Mouse (Mus musculus): ENCODE data around the gene Alkbh7. TPM values are rescaled to one million over a fixed set of nuclear protein-coding genes. Genes with fewer than 3 reads are reported as not detected.

The Alkbh7 gene
- polyA plus RNA-seq (2017; shearing (Covaris generic)), result 12.0 TPM

DNA sequence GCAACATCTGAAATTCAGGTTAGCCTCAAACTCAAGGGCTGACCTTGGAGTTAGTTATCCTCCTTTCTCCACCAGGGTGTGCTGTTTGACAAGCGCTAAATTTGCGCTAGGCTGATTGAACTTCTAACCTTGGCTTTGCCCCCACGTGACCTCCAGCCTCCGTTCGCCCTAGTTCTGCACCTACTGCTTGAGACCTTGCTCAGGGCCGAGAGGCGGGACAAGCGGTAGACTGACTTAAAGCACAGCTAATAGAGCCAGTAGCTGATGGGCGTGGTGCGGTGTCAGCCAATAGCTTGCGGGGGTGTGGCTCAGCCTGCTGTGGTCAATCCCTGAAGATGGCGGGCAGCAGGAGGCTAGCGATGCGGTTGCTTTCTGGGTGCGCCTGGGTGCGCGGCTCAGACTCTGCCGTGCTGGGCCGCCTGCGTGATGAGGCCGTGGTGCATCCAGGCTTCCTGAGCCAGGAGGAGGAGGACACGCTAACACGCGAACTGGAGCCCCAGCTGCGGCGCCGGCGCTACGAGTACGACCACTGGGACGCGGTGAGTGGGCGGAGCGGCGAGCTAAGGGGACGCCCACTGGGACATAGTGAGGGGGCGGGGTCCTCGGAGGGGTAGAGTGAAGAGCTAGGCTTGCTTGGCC is at the start of gene Alkbh7:
TSS of gene Alkbh7 (plus strand) at position 311 of the 639 bp plus-strand sequence.

DNA sequence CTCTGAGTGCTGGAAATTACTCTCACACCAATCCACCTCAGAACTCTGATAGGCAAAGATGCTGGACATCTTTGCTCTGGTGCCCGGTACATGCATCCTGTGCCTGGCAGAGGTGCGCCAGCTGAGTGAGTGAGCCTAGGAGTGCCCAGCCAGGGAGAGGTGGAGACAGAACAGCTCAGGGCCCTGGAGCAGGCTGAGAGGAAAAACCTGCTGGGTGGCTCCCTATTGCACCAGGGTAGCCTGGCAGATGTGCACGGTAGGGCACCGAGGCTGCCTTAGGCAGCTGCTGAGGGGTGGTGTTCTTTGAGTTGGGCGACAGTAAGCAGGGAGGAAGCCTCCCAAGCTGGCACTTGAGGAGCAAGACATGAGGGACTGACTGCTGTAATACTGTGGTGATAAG is 15.1 kb upstream of the Alkbh7 start, which contains the start of gene Acer1:
TSS of gene Acer1 (minus strand) at position 114 of the 400 bp plus-strand sequence.

DNA sequence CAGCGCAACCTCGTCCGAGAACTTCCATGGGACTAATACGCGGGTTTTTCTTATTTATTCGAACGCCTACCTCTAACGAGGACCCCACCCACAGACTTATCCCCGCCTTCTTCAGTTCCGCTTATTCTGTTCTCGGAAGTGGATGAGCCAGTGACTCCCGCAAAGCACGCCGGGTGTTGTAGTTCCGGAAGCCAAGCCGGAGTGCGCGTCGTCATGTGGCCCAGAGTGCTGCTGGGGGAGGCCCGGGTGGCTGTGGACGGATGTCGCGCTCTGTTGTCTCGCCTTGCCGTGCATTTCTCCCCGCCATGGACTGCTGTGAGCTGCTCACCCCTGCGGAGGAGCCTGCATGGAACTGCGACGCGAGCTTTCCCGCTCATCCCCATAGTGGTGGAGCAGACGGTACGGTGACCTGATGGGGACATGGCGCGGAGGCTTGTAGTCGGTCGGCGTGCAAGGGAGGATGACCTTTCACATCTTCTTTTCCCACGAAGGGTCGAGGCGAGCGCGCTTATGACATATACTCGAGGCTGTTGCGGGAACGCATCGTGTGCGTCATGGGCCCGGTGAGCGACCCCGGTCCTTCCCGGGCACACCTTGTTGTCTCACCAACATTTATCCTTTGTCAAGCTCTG is 6.9 kb upstream of the Alkbh7 start, which contains the start of gene Clpp:
TSS of gene Clpp (plus strand) at position 191 of the 632 bp plus-strand sequence.

DNA sequence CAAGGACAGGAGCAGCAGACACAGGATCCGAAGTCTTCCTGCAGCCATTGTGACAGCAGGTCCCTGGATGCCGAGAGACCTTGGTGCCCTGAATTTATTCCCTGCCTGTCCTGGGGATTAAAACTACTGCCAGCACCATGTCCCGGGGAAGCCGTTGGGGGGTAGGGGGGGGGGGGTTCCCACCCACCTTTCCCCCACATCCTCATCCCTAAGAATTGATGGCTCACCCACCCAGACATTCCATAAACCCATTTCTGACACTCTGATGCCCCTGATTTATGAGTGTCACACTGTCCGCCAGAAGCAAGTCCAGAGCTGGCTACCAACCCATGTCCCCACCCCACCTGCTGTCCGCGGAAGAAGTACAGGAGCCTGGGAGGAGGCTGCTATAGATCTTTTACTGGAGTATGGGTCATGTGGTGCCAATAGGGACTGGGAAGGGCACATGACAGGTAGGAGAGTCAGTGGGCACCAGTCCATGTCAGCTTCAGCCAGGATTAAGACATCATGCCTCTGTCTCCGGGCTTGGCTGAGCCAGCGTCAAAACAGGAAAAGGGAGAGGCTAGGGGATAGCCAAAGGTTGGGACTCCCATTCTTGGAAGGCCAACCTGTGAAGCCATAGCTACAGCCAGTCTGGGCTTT is 3.0 kb downstream of the Alkbh7 start, which contains the start of gene Pspn:
TSS of gene Pspn (minus strand) at position 51 of the 642 bp plus-strand sequence.

DNA sequence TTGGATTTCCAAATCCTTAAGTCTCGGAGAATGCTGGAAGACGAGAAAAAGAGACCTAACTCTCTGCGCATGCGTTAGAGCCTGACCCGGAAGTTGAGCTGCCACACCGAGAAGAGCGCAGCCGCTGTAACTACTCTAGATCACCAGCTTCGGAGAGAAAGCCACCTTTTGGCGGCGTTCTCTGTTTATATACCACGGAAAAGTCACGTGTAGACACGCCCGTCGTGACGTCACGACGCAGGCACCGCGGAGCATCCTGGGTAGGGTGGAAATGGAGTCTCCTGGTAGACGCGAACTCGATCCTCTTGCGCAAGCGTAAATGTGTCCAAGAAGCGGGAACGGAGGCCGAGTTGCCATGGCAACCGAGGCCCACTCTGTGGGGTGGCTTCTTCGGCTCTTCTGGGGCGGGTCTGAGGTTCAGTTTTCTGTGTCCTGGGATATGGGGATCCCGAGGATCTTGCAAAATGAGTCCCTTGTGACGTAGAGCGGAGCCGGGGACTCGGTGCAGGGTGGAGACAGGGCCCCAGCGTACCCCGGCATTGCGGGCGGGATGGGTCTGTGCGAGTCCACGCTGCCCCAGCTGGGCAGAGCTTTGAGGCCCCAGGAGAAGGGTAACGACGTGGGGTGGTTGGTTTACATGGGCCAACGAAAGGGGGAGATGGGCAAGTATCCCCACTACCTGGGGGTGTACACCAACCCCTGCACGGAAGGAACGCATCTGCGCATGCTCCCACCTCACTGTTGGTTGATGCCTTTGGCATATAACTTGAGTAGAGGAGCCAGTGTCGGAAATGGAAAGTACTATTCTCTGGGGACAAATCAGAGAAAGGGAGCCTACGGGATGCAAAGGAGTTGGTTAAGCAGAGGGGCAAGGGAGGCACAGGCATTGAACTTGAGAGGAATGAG is 14.3 kb downstream of the Alkbh7 start, which contains the start of the genes Gtf2f1 and Gm17949:
TSS of gene Gtf2f1 (minus strand) at position 53 of the 906 bp plus-strand sequence.
TSS of gene Gm17949 (plus strand) at position 234 of the 906 bp plus-strand sequence.

DNA sequence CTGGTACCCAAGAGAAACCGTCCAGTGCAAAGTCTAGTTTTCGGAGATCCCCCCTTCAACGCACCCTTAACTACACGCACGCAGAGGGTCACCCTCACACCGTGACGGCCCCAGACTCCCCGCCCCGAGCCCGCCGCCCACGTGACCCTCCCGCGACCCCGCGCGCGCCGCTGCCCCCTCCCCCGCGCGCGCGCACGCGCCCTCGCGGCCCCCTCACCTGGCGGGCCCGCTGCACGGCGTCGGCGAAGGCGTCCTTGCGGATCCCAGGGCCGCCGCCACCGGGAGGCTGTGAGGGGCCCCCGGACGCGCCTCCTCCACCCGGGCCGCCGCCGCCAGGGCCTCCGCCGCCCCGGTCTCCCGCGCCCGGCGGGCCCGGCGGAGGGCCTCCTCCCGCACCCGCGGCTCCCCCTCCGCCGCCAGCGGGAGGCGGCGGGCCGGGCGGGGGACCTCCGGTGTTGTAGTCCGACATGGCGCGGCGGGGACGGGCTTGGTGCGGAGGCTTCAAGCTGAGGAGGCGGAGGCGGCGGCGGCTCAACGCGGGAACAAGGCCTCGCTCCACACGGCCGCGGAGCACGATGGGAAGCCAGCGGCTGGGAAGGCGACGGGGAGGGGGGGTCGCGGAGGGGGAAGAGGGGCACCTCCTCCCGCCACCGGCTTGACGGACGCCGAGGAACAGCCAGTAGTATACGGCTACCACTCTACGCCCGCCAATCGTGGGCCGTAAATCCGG is 34.0 kb downstream of the Alkbh7 start, which contains the start of gene Khsrp:
TSS of gene Khsrp (minus strand) at position 592 of the 730 bp plus-strand sequence.

DNA sequence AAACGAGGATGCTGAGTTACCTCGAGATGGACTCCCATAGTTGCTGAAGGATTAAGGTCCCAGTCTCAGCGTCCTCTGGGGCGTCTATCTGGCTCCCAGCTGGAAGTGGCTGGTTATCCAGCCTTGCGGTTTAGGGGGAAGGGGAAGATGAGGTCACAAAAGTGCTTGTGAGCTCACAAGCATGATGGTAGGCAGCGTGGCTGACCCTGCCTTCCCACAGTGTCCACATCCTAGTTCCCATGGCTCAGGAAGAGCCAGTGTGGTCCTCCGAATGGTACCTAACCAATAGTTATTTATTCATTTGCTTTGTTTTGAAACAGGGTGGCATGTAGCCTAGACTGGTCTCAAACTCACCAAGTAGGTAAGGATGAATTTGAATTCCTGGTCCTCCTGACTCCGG is 44.4 kb downstream of the Alkbh7 start, which contains the start of gene Slc25a41:
TSS of gene Slc25a41 (minus strand) at position 101 of the 400 bp plus-strand sequence.

Other genes with a start within 250 kb of the Alkbh7 start
- gene Nrtn, start 239.8 kb upstream of the Alkbh7 start, polyA plus RNA-seq (2017; shearing (Covaris generic)), result not detected
- 43.1 TPM for gene Dus3l, start 232.6 kb upstream of the Alkbh7 start, polyA plus RNA-seq (2017; shearing (Covaris generic))
- gene Prr22, start 227.1 kb upstream of the Alkbh7 start, polyA plus RNA-seq (2017; shearing (Covaris generic)), result 0.95 TPM
- 2.5 TPM for gene Rfx2, start 166.3 kb upstream of the Alkbh7 start, polyA plus RNA-seq (2017; shearing (Covaris generic))
- not detected for gene Acsbg2, start 122.9 kb upstream of the Alkbh7 start, polyA plus RNA-seq (2017; shearing (Covaris generic))
- gene 1700061G19Rik, start 121.9 kb upstream of the Alkbh7 start, polyA plus RNA-seq (2017; shearing (Covaris generic)), result 0.14 TPM
- gene Mllt1, start 61.9 kb upstream of the Alkbh7 start, polyA plus RNA-seq (2017; shearing (Covaris generic)), result 24.8 TPM
- gene Acer1, start 15.2 kb upstream of the Alkbh7 start, polyA plus RNA-seq (2017; shearing (Covaris generic)), result not detected
- gene Clpp, start 7.0 kb upstream of the Alkbh7 start, polyA plus RNA-seq (2017; shearing (Covaris generic)), result 39.7 TPM
- gene Pspn, start 2.7 kb downstream of the Alkbh7 start, polyA plus RNA-seq (2017; shearing (Covaris generic)), result not detected
- gene Gtf2f1, start 13.9 kb downstream of the Alkbh7 start, polyA plus RNA-seq (2017; shearing (Covaris generic)), result 62.3 TPM
- gene Gm17949, start 14.1 kb downstream of the Alkbh7 start, polyA plus RNA-seq (2017; shearing (Covaris generic)), result 0.42 TPM
- gene Khsrp, start 34.2 kb downstream of the Alkbh7 start, polyA plus RNA-seq (2017; shearing (Covaris generic)), result 48.7 TPM
- not detected for gene Slc25a41, start 44.3 kb downstream of the Alkbh7 start, polyA plus RNA-seq (2017; shearing (Covaris generic))
- 4.4 TPM for gene Crb3, start 61.8 kb downstream of the Alkbh7 start, polyA plus RNA-seq (2017; shearing (Covaris generic))
- gene Slc25a23, start 62.5 kb downstream of the Alkbh7 start, polyA plus RNA-seq (2017; shearing (Covaris generic)), result 6.7 TPM
- 159 TPM for gene Dennd1c, start 81.2 kb downstream of the Alkbh7 start, polyA plus RNA-seq (2017; shearing (Covaris generic))
- gene Tubb4a, start 90.4 kb downstream of the Alkbh7 start, polyA plus RNA-seq (2017; shearing (Covaris generic)), result 1.5 TPM
- 17.9 TPM for gene Tnfsf9, start 108.0 kb downstream of the Alkbh7 start, polyA plus RNA-seq (2017; shearing (Covaris generic))
- gene Cd70, start 152.4 kb downstream of the Alkbh7 start, polyA plus RNA-seq (2017; shearing (Covaris generic)), result not detected
- gene Tnfsf14, start 196.8 kb downstream of the Alkbh7 start, polyA plus RNA-seq (2017; shearing (Covaris generic)), result 10.9 TPM
- gene C3, start 230.8 kb downstream of the Alkbh7 start, polyA plus RNA-seq (2017; shearing (Covaris generic)), result 0.07 TPM

Data from effector memory CD4-positive, alpha-beta T cell, adult 5 months (primary cell).